Mouse (Mus musculus): ENCODE measurements around the gene Kansl3.

Gene Kansl3

GRCm38 (mm10) chr1:36293470-36293869 lies 75.5 kb downstream of the Kansl3 start:
- DNase-seq (ENCODE audit: low read depth in 1 of 2, low spot score in 2 of 2): no peak
